Comparison of ENCODE assay signal across 9 mouse cellular contexts in genomic region chr4:142083193-142083592, GRCm38 (mm10). TPM values are rescaled to one million over a fixed set of nuclear protein-coding genes. Genes with fewer than 3 reads are reported as not detected.
DNase-seq lines count a peak whose midpoint lies in the region; ATAC-seq and TF ChIP-seq lines count a peak whose summit lies in the region.
"Had no signal": no experiment of that assay in that cellular context is flagged by ENCODE, and none has a peak within 500 bp of the region (broad histone marks: within the 10 kb centered on the region; RNA-seq: fewer than 3 reads in every experiment).

No protein-coding gene starts in this region.

- H3K9me3 ChIP-seq in kidney, embryonic 14.5 days (ENCODE audit: control insufficient read depth, low read length), result no peaks in the 10 kb centered on the region
- no peaks in the 10 kb centered on the region for H3K9me3 ChIP-seq in embryonic facial prominence, embryonic 13.5 days
- no peaks in the 10 kb centered on the region for H3K9me3 ChIP-seq in intestine, embryonic 14.5 days (ENCODE audit: control insufficient read depth, low read length)
- no peaks in the 10 kb centered on the region for H3K9me3 ChIP-seq in midbrain, postnatal 0 days (ENCODE audit: low read length)

- no peaks in the 10 kb centered on the region for H3K36me3 ChIP-seq in kidney, embryonic 14.5 days (ENCODE audit: control insufficient read depth, insufficient read depth, low read length)
- no peaks in the 10 kb centered on the region for H3K36me3 ChIP-seq in embryonic facial prominence, embryonic 13.5 days
- H3K36me3 ChIP-seq in intestine, embryonic 14.5 days (ENCODE audit: control insufficient read depth, insufficient read depth, low read length), result no peaks in the 10 kb centered on the region
- no peaks in the 10 kb centered on the region for H3K36me3 ChIP-seq in midbrain, postnatal 0 days (ENCODE audit: insufficient read depth, low read length)

- no peak for ATAC-seq in kidney, embryonic 14.5 days (ENCODE audit: low FRiP score, low TSS enrichment)
- no peak for ATAC-seq in embryonic facial prominence, embryonic 13.5 days (ENCODE audit: insufficient number of reproducible peaks, insufficient read depth, low FRiP score, low TSS enrichment, low read depth)
- ATAC-seq in intestine, embryonic 14.5 days (replicated peaks; ENCODE audit: low FRiP score, low TSS enrichment, low read depth), result no peak
- no peak for ATAC-seq in midbrain, postnatal 0 days (ENCODE audit: low FRiP score)
- no peak for ATAC-seq in activated CD4-positive, CD25-positive, alpha-beta regulatory T cell, adult 4 months

- DNase-seq in kidney, postnatal 10 days, result no peak
- no peak for DNase-seq in intestine, embryonic 14.5 days (ENCODE audit: low spot score)
- DNase-seq in midbrain, postnatal 0 days (ENCODE audit: low spot score), result no peak
- no peak for DNase-seq in urinary bladder, adult 2 months (ENCODE audit: low spot score)
- no peak for DNase-seq in urinary bladder, postnatal 36 days (ENCODE audit: low spot score in 2 of 2)

- H3K4me1 ChIP-seq in kidney, embryonic 14.5 days (ENCODE audit: control insufficient read depth, insufficient read depth, low read length), result peaks cover 27% of the 10 kb centered on the region
- peaks cover 47% of the 10 kb centered on the region for H3K4me1 ChIP-seq in embryonic facial prominence, embryonic 13.5 days
- H3K4me1 ChIP-seq in intestine, embryonic 14.5 days (replicated peaks; ENCODE audit: control insufficient read depth, insufficient read depth, low read length), result peaks cover 38% of the 10 kb centered on the region
- H3K4me1 ChIP-seq in midbrain, postnatal 0 days (ENCODE audit: insufficient read depth, low read length), result peaks cover 11% of the 10 kb centered on the region; the same call in 1 of the 2 replicates

- no peak overlapping the region for H3K9ac ChIP-seq in kidney, embryonic 14.5 days (ENCODE audit: low read depth, low read length)
- H3K9ac ChIP-seq in embryonic facial prominence, embryonic 13.5 days, result 0 out of 2 replicates have a peak overlapping the region, but pooled peaks have one; percentile 79
- H3K9ac ChIP-seq in intestine, embryonic 14.5 days (ENCODE audit: low read length), result peak overlapping the region; percentile 73; the same call in 1 of the 2 replicates
- H3K9ac ChIP-seq in midbrain, postnatal 0 days (replicated peaks; ENCODE audit: low read length, poor library complexity, severe bottlenecking), result no peak overlapping the region

- TF ChIP-seq CTCF in midbrain, postnatal 0 days (IDR thresholded peaks at IDR 0.05), result no peak

- H3K27ac ChIP-seq in kidney, embryonic 14.5 days (ENCODE audit: low read depth, low read length), result no peak overlapping the region
- H3K27ac ChIP-seq in embryonic facial prominence, embryonic 13.5 days, result no peak overlapping the region
- no peak overlapping the region for H3K27ac ChIP-seq in intestine, embryonic 14.5 days (ENCODE audit: low read depth)
- H3K27ac ChIP-seq in midbrain, postnatal 0 days (ENCODE audit: low read depth, low read length), result no peak overlapping the region

- no peaks in the 10 kb centered on the region for H3K27me3 ChIP-seq in kidney, embryonic 14.5 days (ENCODE audit: control insufficient read depth, insufficient read depth, low read length)
- peaks cover 15% of the 10 kb centered on the region; the same call in 1 of the 2 replicates for H3K27me3 ChIP-seq in embryonic facial prominence, embryonic 13.5 days
- no peaks in the 10 kb centered on the region for H3K27me3 ChIP-seq in intestine, embryonic 14.5 days (replicated peaks; ENCODE audit: control insufficient read depth, insufficient read depth, low read length)
- H3K27me3 ChIP-seq in midbrain, postnatal 0 days (ENCODE audit: insufficient read depth, low read length), result peaks cover 13% of the 10 kb centered on the region
- H3K27me3 ChIP-seq: Patski had no signal

- peak overlapping the region; percentile 98 for H3K4me2 ChIP-seq in kidney, embryonic 14.5 days (replicated peaks; ENCODE audit: low read depth, low read length)
- peak overlapping the region; percentile 95 for H3K4me2 ChIP-seq in embryonic facial prominence, embryonic 13.5 days
- H3K4me2 ChIP-seq in intestine, embryonic 14.5 days (ENCODE audit: low read length), result peak overlapping the region; percentile 93
- H3K4me2 ChIP-seq in midbrain, postnatal 0 days (ENCODE audit: low read depth, low read length, poor library complexity, severe bottlenecking), result peak overlapping the region; percentile 100

- 48% methylated on average over 6 of the region's 6 CpGs for WGBS in kidney, embryonic 14.5 days
- 42% methylated on average over 6 of the region's 6 CpGs for WGBS in embryonic facial prominence, embryonic 13.5 days
- WGBS in intestine, embryonic 14.5 days, result 44% methylated on average over 6 of the region's 6 CpGs
- WGBS in midbrain, postnatal 0 days, result 55% methylated on average over 6 of the region's 6 CpGs

- H3K4me3 ChIP-seq in kidney, embryonic 14.5 days (ENCODE audit: low read length), result peak overlapping the region; percentile 69
- H3K4me3 ChIP-seq in embryonic facial prominence, embryonic 13.5 days, result peak overlapping the region; percentile 72
- H3K4me3 ChIP-seq in intestine, embryonic 14.5 days (ENCODE audit: low read depth, low read length), result peak overlapping the region; percentile 74
- peak overlapping the region; percentile 58 for H3K4me3 ChIP-seq in midbrain, postnatal 0 days (ENCODE audit: low read depth, low read length)

RNA-seq across cellular contexts. Expression of gene Tmem51, which starts 0.9 kb away (rescaled TPM):
- polyA plus RNA-seq in kidney, embryonic 14.5 days (2014; fragmentation: Nextera tagmentation; extraction: Ambion mirVana), result 16.7 and 23.0 TPM in 2 replicates
- polyA plus RNA-seq in embryonic facial prominence, embryonic 13.5 days (2015; fragmentation: Nextera tagmentation; extraction: Ambion mirVana), result 13.9 and 14.2 TPM in 2 replicates
- polyA plus RNA-seq in intestine, embryonic 14.5 days (2014; fragmentation: Nextera tagmentation; extraction: Ambion mirVana), result 42.9 and 45.5 TPM in 2 replicates
- total RNA-seq in midbrain, postnatal 0 days (2014; rRNA removed), result 5.9 and 7.1 TPM in 2 replicates
- polyA plus RNA-seq in midbrain, postnatal 0 days (2015; fragmentation: Nextera tagmentation; extraction: Ambion mirVana), result 7.9 and 9.4 TPM in 2 replicates
- 39.8 and 44.9 TPM in 2 replicates for polyA plus RNA-seq in urinary bladder, adult 2 months (2012; rRNA removed)
- 1 to 10 TPM in 1 of 2 experiments, under 1 TPM in 1; 0.24 to 1.5 TPM for polyA plus RNA-seq in activated CD4-positive, CD25-positive, alpha-beta regulatory T cell, adult 4 months (2017; shearing (Covaris generic))

Comparison
In these comparisons a context has a peak if more than half of its experiments do, and no peak if none do; other contexts are left out.
1. H3K9ac ChIP-seq: peak in embryonic facial prominence, embryonic 13.5 days (single experiment) and intestine, embryonic 14.5 days (single experiment); none in kidney, embryonic 14.5 days (single experiment) and midbrain, postnatal 0 days (single experiment).
2. Peak in every context shown above with its lines, with median percentiles within 50 percentile points of each other: H3K4me2 ChIP-seq and H3K4me3 ChIP-seq.